Mouse (Mus musculus): ENCODE data around the gene Colq.
"Not testable (repeated sequence)": the region's sequence is repeated elsewhere in the genome, so short reads cannot be mapped to it uniquely, and the experiment has no call there.

The Colq gene

DNA sequence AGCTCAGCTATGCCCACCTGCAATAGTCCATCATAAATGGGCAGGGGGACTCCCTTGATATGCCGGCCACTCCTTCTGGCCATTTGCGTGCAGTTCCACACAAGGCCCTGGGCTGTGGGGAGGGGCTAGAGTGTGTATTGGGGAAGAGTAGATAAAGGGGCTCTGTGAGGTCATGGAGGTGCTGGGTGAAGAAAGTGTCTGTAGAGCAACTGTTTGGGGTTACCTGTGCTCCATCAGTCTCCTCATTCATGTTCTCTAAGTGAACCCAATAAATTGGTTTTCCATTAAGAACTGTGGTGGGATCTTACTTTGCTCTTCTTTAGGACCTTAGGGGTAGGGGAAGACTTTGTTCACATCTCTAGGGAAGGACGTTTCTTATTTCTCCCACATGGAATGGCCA is at the start of gene Colq:
Gene Colq (minus strand): TSS at position 101 of the 400 bp plus-strand sequence.
- no peak for DNase-seq

GRCm38 (mm10) chr14:31640346-31640889 is 49.3 kb upstream of the Colq start, which contains the start of gene Gm49387:
Gm49387 (minus strand) TSS chr14:31640878.
- DNase-seq = peak in 1 of 2 experiments; percentile 37

DNA sequence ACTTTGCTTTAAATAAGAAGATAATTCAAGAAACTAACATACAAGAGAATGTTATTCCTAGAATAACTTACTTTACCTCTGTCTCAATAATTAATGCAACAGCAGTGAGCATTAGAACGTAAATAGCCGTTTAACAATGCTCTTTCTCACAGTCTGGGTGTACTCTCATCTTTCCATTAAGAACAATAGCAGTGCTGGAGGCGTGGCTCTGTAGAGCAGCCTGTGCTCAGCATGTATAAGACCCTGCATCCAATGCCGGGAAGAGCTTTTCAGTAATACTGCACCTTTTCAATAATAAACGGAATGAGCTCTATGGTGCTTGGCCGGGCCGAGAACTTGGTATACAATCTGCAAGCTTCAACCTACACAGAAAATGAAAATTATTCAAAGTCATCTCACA is 39.5 kb upstream of the Colq start:
- DNase-seq = no peak

GRCm38 (mm10) chr14:31622748-31623147 is 31.6 kb upstream of the Colq start:
- no peak for DNase-seq

GRCm38 (mm10) chr14:31620591-31621223 is 29.6 kb upstream of the Colq start:
- no peak for DNase-seq

DNA sequence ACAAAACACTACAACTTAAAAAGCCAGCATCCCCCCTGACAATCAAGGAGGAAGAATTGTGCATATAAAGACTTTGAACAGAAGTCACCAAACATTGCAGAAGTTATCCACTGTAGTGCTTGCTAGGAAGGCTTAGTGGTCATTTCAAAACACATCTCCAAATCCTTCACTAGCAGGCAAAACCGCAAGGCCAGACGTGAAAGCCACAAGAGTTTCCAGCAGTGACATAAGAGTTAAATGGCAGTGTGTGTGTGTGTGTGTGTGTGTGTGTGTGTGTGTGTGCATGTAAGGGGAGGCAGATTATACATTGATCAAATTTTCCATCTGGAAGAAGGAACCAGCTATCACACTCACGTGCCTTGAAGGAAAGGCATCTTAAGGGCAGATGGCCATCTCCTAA is 26.9 kb upstream of the Colq start:
- no peak for DNase-seq

DNA sequence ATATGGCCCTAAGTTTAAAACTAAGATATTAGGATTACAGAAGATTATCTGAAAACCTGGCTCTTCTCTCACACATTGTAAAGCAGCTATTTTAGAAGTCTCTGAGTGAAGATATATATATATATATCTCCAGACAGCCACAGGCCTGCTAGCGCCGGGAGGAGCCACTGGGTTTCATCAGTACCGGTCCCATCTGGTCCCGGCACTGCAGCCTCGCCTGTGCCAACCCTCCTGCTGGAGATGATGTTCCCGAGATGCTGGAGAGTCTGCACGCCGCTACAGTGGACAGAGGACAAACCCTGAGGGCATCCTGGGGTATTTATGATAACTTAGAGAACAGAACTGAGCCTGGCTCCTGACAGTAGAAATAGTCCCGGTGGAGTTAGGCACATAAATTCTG is 26.1 kb upstream of the Colq start:
- DNase-seq = peak in 1 of 2 experiments; percentile 11

- DNase-seq = no peak
Measured at GRCm38 (mm10) chr14:31613671-31614070, 22.5 kb upstream of the Colq start.

- no peak for DNase-seq
Measured at GRCm38 (mm10) chr14:31611986-31612385, 20.8 kb upstream of the Colq start.

DNA sequence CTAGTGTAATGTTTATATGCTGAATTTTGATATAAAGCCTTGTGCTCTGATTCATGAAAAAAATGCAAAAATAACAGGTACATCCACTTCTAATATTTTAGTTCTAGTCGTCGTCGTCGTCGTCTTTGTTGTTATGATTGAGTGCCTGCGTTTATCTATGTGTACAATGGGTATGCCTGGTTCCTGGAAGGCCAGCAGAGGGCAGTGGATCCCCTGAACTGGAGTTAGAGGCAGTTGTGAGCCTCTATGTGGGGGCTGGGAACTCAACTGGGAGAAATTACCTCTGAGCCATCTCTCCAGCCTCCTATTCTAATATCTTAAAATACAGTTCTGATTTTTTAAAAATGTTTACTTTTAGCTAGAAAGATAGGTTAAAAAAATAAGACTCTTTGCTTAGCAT is 14.4 kb upstream of the Colq start:
- DNase-seq = peak in 1 of 2 experiments; percentile 34

- DNase-seq = peak; percentile 37 to 63
Measured at GRCm38 (mm10) chr14:31604916-31605315, 13.8 kb upstream of the Colq start.

DNA sequence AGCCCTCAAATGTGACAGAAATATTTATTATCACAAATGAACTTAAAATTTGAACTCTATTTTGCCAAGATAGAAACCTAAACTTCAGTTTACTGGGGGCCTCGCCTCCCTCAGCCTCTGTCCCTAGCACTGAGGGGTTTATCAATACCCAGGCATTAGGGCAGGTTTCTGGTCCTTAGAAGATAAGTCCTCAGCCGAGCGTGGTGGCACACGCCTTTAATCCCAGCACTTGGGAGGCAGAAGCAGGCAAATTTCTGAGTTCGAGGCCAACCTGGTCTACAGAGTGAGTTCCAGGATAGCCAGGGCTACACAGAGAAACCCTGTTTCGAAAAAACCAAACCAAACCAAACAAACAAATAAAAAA is 11.5 kb upstream of the Colq start:
- not testable (repeated sequence) for DNase-seq

- no peak for DNase-seq
Measured at GRCm38 (mm10) chr14:31601908-31602615, 10.9 kb upstream of the Colq start.

GRCm38 (mm10) chr14:31597446-31597845 is 6.3 kb upstream of the Colq start:
- no peak for DNase-seq

GRCm38 (mm10) chr14:31596408-31596807 is 5.3 kb upstream of the Colq start:
- no peak for DNase-seq

GRCm38 (mm10) chr14:31594693-31595092 is 3.5 kb upstream of the Colq start:
- no peak for DNase-seq

DNA sequence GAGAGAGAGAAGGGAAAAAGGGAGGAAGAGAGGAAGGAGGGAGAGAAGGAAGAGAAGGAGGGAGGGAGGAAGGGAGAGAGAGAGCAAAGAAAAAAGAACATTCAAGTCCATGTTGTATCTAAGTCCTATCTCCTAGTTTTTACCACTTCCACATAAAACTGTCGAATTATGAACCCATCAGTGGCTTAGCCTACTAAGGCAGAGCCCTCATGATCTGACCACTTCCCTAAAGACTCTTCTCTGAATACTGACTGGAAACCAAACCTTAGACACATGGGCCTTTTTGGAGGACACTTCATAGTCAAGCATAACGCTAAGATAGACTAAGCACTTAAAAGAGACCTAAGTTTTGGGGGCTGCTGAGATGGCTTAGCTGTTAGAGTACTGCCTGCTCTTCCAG is 1.9 kb upstream of the Colq start:
- DNase-seq = no peak

DNA sequence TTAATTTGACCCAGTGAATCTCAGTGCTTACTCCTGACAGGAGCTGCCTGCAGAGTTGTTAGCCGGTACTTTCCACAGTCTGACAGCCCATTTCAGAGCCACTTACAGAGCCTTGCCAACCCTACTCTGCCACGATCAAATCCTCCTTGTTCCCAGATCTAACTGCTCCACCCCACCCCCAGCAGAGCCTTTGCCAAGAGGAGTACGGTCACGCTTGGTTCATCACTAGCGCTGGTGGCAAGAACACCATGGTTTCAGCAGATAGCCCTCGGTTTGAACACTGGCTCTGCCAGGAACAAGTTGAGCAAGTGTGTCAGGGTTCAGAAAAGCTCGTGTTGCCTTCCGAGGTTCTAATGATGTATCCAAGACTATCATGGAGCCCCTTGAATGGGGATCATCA is 4.7 kb downstream of the Colq start:
- DNase-seq = no peak

DNA sequence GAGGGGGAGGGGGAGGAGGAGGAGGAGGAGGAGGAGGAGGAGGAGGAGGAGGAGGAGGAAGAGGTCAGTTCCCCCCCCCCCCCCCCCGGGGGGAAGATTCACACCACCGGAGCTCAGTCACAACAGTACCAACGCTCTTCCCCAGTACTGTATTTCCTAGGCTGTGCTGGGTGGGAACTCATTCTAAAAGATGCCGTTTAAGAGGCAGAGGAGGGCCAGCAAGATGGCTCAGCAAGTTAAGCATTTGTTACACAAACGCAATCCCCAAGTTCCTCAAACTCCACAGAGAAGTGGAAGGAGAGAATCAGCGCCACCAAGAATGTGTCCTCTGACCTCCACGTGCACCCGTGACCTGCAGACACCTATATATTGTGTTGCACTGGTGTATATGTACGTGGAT is 8.1 kb downstream of the Colq start:
- no peak for DNase-seq

GRCm38 (mm10) chr14:31577966-31578735 is 13.0 kb downstream of the Colq start:
- no peak for DNase-seq

DNA sequence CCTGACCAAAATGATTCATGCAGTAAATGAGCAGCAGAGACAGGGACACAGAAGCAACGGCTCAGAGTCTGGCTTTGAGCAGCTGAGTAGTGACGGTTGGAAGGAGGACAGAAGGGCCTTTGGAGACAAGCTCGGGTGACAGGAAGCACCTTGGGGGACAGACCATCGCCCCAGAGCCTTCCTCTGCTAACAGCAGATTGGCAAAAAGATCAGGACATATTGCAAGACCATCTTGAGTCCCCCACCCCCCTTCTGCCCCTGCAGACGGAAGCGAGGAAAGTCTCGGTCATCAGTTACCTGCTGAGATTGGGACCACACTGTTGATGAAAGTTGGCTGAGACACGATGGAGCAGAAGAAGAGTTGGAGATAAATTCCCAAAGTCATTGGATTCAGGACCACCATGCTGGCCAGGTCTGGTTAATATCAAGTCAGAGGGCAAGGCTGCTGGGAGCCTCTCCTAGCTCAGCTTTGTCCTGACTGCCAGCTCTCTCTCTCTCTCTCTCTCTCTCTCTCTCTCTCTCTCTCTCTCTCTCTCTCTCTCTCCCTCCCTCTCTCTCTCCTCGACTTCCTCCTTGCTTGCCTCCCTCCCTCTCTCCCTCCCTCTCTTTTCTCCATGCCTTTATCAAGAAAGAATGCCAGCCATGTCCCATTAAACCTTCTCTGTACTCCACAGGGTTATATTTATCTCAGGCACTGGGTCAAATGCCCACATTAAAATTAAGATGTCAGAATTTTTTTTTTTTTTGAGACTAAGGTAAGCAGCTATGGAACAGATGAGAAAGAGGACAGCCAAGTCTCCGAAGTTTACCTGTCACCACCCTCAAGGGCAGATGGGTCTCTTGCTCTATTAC is 14.1 kb downstream of the Colq start:
- DNase-seq = peak in 1 of 2 experiments; percentile 27

- DNase-seq = no peak
Measured at GRCm38 (mm10) chr14:31575866-31576265, 15.3 kb downstream of the Colq start.
